9 mouse cellular contexts compared by ENCODE assay signal in the genomic region with DNA sequence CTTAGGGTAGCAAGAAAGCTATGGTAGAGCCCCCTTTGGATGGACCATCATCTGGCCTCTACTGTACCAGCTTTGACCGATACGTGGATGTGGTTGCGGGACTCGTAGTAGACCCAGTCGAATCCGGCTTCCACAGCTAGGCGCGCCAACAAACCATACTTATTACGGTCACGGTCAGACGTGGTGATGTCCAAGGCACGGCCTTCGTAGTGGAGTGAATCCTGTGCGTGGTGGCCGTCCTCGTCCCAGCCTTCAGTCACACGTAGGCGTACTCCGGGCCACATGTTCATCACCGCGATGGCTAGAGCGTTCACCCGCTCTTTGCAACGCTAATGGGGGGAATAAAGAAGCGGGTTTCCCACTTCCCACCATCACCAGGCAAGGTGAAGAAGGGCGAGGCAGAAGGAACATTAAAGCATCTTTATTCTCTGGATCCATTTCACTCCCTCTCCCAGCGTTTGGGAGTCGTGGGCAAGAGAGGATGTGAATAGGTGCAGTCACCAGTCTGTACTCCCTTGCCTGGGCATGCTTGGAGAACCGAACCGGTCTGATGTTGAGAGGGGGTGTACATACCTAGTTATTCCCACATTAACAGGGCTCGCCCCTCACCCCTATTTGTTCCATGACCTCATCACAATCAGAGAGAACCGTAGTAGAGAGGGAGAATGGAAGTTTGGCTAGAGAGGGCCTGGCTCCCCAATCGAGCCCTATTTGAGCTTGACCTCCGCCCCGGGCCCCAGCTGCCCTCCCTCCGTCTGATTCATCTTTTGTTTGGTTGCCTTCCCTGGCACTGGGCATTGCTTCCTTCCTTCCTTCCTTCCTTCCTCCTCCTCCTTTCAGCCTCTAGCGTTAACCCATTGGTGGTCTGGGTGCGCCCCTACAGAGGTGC. TPM values are rescaled to one million over a fixed set of nuclear protein-coding genes. Genes with fewer than 3 reads are reported as not detected.
DNase-seq lines count a peak whose midpoint lies in the region; ATAC-seq and TF ChIP-seq lines count a peak whose summit lies in the region.
"Had no signal": no experiment of that assay in that cellular context is flagged by ENCODE, and none has a peak within 500 bp of the region (broad histone marks: within the 10 kb centered on the region; RNA-seq: fewer than 3 reads in every experiment).

No protein-coding gene starts in this region.

- WGBS in hindbrain, postnatal 0 days = 6% methylated on average over 38 of the region's 38 CpGs
- 2% methylated on average over 38 of the region's 38 CpGs for WGBS in midbrain, embryonic 13.5 days

- ATAC-seq in hindbrain, postnatal 0 days = no peak
- ATAC-seq in midbrain, embryonic 13.5 days = no peak

- peak overlapping the region; percentile 93 for H3K4me2 ChIP-seq in hindbrain, postnatal 0 days (ENCODE audit: low read depth, low read length)
- H3K4me2 ChIP-seq in midbrain, embryonic 13.5 days (replicated peaks) = peak overlapping the region; percentile 84

- TF ChIP-seq CTCF in hindbrain, postnatal 0 days (IDR thresholded peaks at IDR 0.05; ENCODE audit: low read depth) = no peak

- no peak overlapping the region for H3K27ac ChIP-seq in hindbrain, postnatal 0 days
- no peak overlapping the region for H3K27ac ChIP-seq in midbrain, embryonic 13.5 days

- peaks cover 29% of the 10 kb centered on the region for H3K4me1 ChIP-seq in hindbrain, postnatal 0 days (ENCODE audit: insufficient read depth, low read length)
- H3K4me1 ChIP-seq in midbrain, embryonic 13.5 days (replicated peaks) = peaks cover 42% of the 10 kb centered on the region

- H3K9me3 ChIP-seq in hindbrain, postnatal 0 days (ENCODE audit: low read length) = no peaks in the 10 kb centered on the region
- no peaks in the 10 kb centered on the region for H3K9me3 ChIP-seq in midbrain, embryonic 13.5 days

- H3K27me3 ChIP-seq in hindbrain, postnatal 0 days (ENCODE audit: insufficient read depth, low read length) = peaks cover 62% of the 10 kb centered on the region
- H3K27me3 ChIP-seq in midbrain, embryonic 13.5 days = peaks cover 89% of the 10 kb centered on the region

- 0 out of 2 replicates have a peak overlapping the region, but pooled peaks have one; percentile 10 for H3K9ac ChIP-seq in hindbrain, postnatal 0 days (replicated peaks; ENCODE audit: low read length)
- H3K9ac ChIP-seq in midbrain, embryonic 13.5 days (replicated peaks) = peak overlapping the region; percentile 57

- no peaks in the 10 kb centered on the region for H3K36me3 ChIP-seq in hindbrain, postnatal 0 days (ENCODE audit: insufficient read depth, low read length)
- no peaks in the 10 kb centered on the region for H3K36me3 ChIP-seq in midbrain, embryonic 13.5 days

- H3K4me3 ChIP-seq in hindbrain, postnatal 0 days (ENCODE audit: low read length) = peak overlapping the region; percentile 48
- H3K4me3 ChIP-seq in midbrain, embryonic 13.5 days (replicated peaks) = peak overlapping the region; percentile 47

- DNase-seq in heart, adult 18-20 months = peak; percentile 16 to 23
- DNase-seq in heart, postnatal 4 days = no peak
- DNase-seq in embryo, embryonic 9.5 days (ENCODE audit: extremely low spot score) = peak; percentile 58
- DNase-seq in hindbrain, postnatal 0 days (ENCODE audit: low spot score) = no peak
- DNase-seq in layer of hippocampus, postnatal 14 days (ENCODE audit: low spot score in 2 of 2) = no peak
- no peak for DNase-seq in right cerebral cortex, postnatal 4 days
- no peak for DNase-seq in ovary, postnatal 36 days (ENCODE audit: low spot score)

RNA-seq across cellular contexts. Expression of gene Rhebl1, which starts 0.7 kb away (rescaled TPM):
- total RNA-seq in heart, adult 18-20 months (2021) = 1 to 10 TPM; 1.5 to 2.2 TPM
- 1 to 10 TPM; 2.0 TPM for total RNA-seq in heart, postnatal 4 days (2021)
- total RNA-seq in hindbrain, postnatal 0 days (2014; rRNA removed) = 5.8 and 10.2 TPM in 2 replicates
- 25.7 and 26.7 TPM in 2 replicates for polyA plus RNA-seq in hindbrain, postnatal 0 days (2015; fragmentation: Nextera tagmentation; extraction: Ambion mirVana)
- polyA plus RNA-seq in midbrain, embryonic 13.5 days (2015; fragmentation: Nextera tagmentation; extraction: Ambion mirVana) = 33.0 and 33.9 TPM in 2 replicates
- total RNA-seq in layer of hippocampus, postnatal 14 days (2021) = 1 to 10 TPM; 8.1 to 9.3 TPM

RNA-seq across cellular contexts. Expression of gene Dhh, which starts 3.4 kb away (rescaled TPM):
- total RNA-seq in heart, adult 18-20 months (2021) = 1 to 10 TPM in 1 of 2 experiments, under 1 TPM in 1; 0.87 to 1.8 TPM
- 1 to 10 TPM; 2.7 to 3.5 TPM for total RNA-seq in heart, postnatal 4 days (2021)
- total RNA-seq in hindbrain, postnatal 0 days (2014; rRNA removed) = 0.29 and 0.68 TPM in 2 replicates
- polyA plus RNA-seq in hindbrain, postnatal 0 days (2015; fragmentation: Nextera tagmentation; extraction: Ambion mirVana) = 0.85 and 1.0 TPM in 2 replicates
- polyA plus RNA-seq in midbrain, embryonic 13.5 days (2015; fragmentation: Nextera tagmentation; extraction: Ambion mirVana) = 0.48 and 0.82 TPM in 2 replicates
- under 1 TPM; 0.31 to 0.35 TPM for total RNA-seq in layer of hippocampus, postnatal 14 days (2021)
- total RNA-seq: CH12.LX had no signal

RNA-seq across cellular contexts. Expression of gene Lmbr1l, which starts 23.0 kb away (rescaled TPM):
- total RNA-seq in heart, adult 18-20 months (2021) = 1 to 10 TPM; 7.4 to 9.8 TPM
- 10 to 100 TPM; 14.1 to 15.9 TPM for total RNA-seq in heart, postnatal 4 days (2021)
- 28.7 and 51.0 TPM in 2 replicates for total RNA-seq in hindbrain, postnatal 0 days (2014; rRNA removed)
- 20.0 and 20.9 TPM in 2 replicates for polyA plus RNA-seq in hindbrain, postnatal 0 days (2015; fragmentation: Nextera tagmentation; extraction: Ambion mirVana)
- polyA plus RNA-seq in midbrain, embryonic 13.5 days (2015; fragmentation: Nextera tagmentation; extraction: Ambion mirVana) = 40.7 and 50.1 TPM in 2 replicates
- total RNA-seq in layer of hippocampus, postnatal 14 days (2021) = 10 to 100 TPM; 13.7 to 17.9 TPM

RNA-seq across cellular contexts. Expression of gene Kmt2d, which starts 24.0 kb away (rescaled TPM):
- 10 to 100 TPM; 47.0 to 58.4 TPM for total RNA-seq in heart, adult 18-20 months (2021)
- total RNA-seq in heart, postnatal 4 days (2021) = 10 to 100 TPM; 65.6 to 67.2 TPM
- total RNA-seq in hindbrain, postnatal 0 days (2014; rRNA removed) = 27.7 and 37.8 TPM in 2 replicates
- polyA plus RNA-seq in hindbrain, postnatal 0 days (2015; fragmentation: Nextera tagmentation; extraction: Ambion mirVana) = 7.4 and 7.6 TPM in 2 replicates
- polyA plus RNA-seq in midbrain, embryonic 13.5 days (2015; fragmentation: Nextera tagmentation; extraction: Ambion mirVana) = 13.1 and 13.9 TPM in 2 replicates
- total RNA-seq in layer of hippocampus, postnatal 14 days (2021) = 10 to 100 TPM; 71.7 to 83.1 TPM

RNA-seq across cellular contexts. Expression of gene Tuba1b, which starts 39.4 kb away (rescaled TPM):
- 100 to 1,000 TPM; 138 to 153 TPM for total RNA-seq in heart, adult 18-20 months (2021)
- total RNA-seq in heart, postnatal 4 days (2021) = 100 to 1,000 TPM; 873 to 889 TPM
- 3,512 and 3,813 TPM in 2 replicates for total RNA-seq in hindbrain, postnatal 0 days (2014; rRNA removed)
- polyA plus RNA-seq in hindbrain, postnatal 0 days (2015; fragmentation: Nextera tagmentation; extraction: Ambion mirVana) = 1,613 and 1,711 TPM in 2 replicates
- 1,161 and 1,231 TPM in 2 replicates for polyA plus RNA-seq in midbrain, embryonic 13.5 days (2015; fragmentation: Nextera tagmentation; extraction: Ambion mirVana)
- 100 to 1,000 TPM; 661 to 671 TPM for total RNA-seq in layer of hippocampus, postnatal 14 days (2021)

Comparison
In these comparisons a context has a peak if more than half of its experiments do, and no peak if none do; other contexts are left out.
1. DNase-seq: peak in heart, adult 18-20 months (2 of 2) and embryo, embryonic 9.5 days (single experiment); none in heart, postnatal 4 days (single experiment), hindbrain, postnatal 0 days (single experiment), layer of hippocampus, postnatal 14 days (0 of 2), right cerebral cortex, postnatal 4 days (single experiment) and ovary, postnatal 36 days (single experiment).